In the genomic region with DNA sequence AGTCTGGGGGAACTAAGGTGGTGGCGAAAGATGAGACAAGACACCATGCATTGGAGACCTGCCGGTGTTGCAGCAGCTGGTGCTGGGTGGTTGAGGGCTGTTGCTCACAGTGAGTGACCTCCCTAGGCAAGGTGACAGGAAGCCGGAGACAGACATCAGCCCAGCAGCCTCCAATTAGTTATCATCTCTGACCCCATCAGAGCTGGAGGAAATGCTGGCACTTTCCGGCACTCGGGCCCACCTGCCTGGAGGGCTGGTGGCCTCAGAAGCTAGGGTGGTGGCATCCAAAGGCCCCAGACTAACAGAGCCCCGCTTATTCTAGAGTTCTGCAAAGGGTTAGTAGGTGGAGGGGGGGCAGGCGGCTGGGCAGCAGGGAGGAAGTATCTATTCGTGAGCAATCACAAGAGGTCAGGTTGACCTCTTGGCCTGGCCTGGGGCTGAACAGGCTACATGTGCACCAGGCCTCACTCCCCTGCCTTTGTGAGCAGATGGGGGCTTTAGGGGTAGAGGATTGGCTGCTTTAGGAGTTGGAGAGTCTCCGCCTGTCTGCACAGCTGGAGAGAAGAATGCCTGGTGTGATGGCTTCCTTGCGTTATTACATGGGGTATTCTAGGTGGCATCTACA, we compare ENCODE assay signal across 24 mouse cellular contexts.
DNase-seq lines count a peak whose midpoint lies in the region; ATAC-seq and TF ChIP-seq lines count a peak whose summit lies in the region.
"Had no signal": no experiment of that assay in that cellular context is flagged by ENCODE, and none has a peak within 500 bp of the region (broad histone marks: within the 10 kb centered on the region; RNA-seq: fewer than 3 reads in every experiment).

No protein-coding gene starts in this region.

- H3K4me2 ChIP-seq in midbrain, postnatal 0 days (ENCODE audit: low read depth, low read length, poor library complexity, severe bottlenecking), result no peak overlapping the region
- H3K4me2 ChIP-seq: forebrain, embryonic 15.5 days; heart, embryonic 13.5 days; hindbrain, embryonic 13.5 days; intestine, embryonic 15.5 days had no signal

- no peaks in the 10 kb centered on the region for H3K36me3 ChIP-seq in midbrain, embryonic 10.5 days
- no peaks in the 10 kb centered on the region for H3K36me3 ChIP-seq in midbrain, postnatal 0 days (ENCODE audit: insufficient read depth, low read length)
- H3K36me3 ChIP-seq: forebrain, embryonic 15.5 days; heart, embryonic 10.5 days; heart, embryonic 13.5 days; hindbrain, embryonic 13.5 days; intestine, embryonic 15.5 days had no signal

- H3K4me3 ChIP-seq in midbrain, embryonic 10.5 days, result no peak overlapping the region
- no peak overlapping the region for H3K4me3 ChIP-seq in midbrain, postnatal 0 days (ENCODE audit: low read depth, low read length)
- H3K4me3 ChIP-seq: forebrain, embryonic 15.5 days; heart, adult 2 months; heart, embryonic 10.5 days; heart, embryonic 13.5 days; hindbrain, embryonic 13.5 days; intestine, embryonic 15.5 days had no signal

- peaks cover 36% of the 10 kb centered on the region for H3K27me3 ChIP-seq in midbrain, embryonic 10.5 days (ENCODE audit: low read depth, poor library complexity, severe bottlenecking)
- no peaks in the 10 kb centered on the region; the same call in 1 of the 2 replicates for H3K27me3 ChIP-seq in midbrain, postnatal 0 days (ENCODE audit: insufficient read depth, low read length)
- H3K27me3 ChIP-seq: forebrain, embryonic 15.5 days; intestine, embryonic 15.5 days had no signal

- DNase-seq in embryo, embryonic 10 days (ENCODE audit: low spot score), result peak; percentile 68
- no peak for DNase-seq in embryo, embryonic 11 days
- peak; percentile 7 for DNase-seq in kidney, adult 11 months
- no peak for DNase-seq in kidney, postnatal 10 days
- peak; percentile 15 for DNase-seq in midbrain, embryonic 10.5 days (ENCODE audit: low spot score)
- DNase-seq in midbrain, postnatal 0 days (ENCODE audit: low spot score), result no peak
- DNase-seq in embryo, embryonic 10.5 days (ENCODE audit: low spot score), result peak; percentile 34
- no peak for DNase-seq in cerebellum, postnatal 10 days
- DNase-seq: adrenal gland, adult 8-10 months; adrenal gland, postnatal 25 days; cerebellum, adult 11-12 months; cerebellum, adult 8-10 months; cerebellum, postnatal 14 days; gastrocnemius, postnatal 36 days; heart, adult 2 months; heart, postnatal 14 days; heart, postnatal 4 days had no signal

- no peak for ATAC-seq in midbrain, postnatal 0 days (ENCODE audit: low FRiP score)
- ATAC-seq: activated CD4-positive, CD25-positive, alpha-beta regulatory T cell, adult 4 months; forebrain, embryonic 15.5 days; hindbrain, embryonic 16.5 days; intestine, embryonic 15.5 days had no signal

- no peak for TF ChIP-seq CTCF in midbrain, postnatal 0 days (IDR thresholded peaks at IDR 0.05)

- no peak overlapping the region for H3K9ac ChIP-seq in midbrain, postnatal 0 days (replicated peaks; ENCODE audit: low read length, poor library complexity, severe bottlenecking)
- H3K9ac ChIP-seq: forebrain, embryonic 15.5 days; heart, embryonic 13.5 days; hindbrain, embryonic 13.5 days; intestine, embryonic 15.5 days had no signal

- 64% methylated on average over 10 of the region's 10 CpGs for WGBS in midbrain, embryonic 10.5 days
- 77% methylated on average over 10 of the region's 10 CpGs for WGBS in midbrain, postnatal 0 days

- peaks cover 15% of the 10 kb centered on the region for H3K4me1 ChIP-seq in midbrain, embryonic 10.5 days
- no peaks in the 10 kb centered on the region for H3K4me1 ChIP-seq in midbrain, postnatal 0 days (ENCODE audit: insufficient read depth, low read length)
- H3K4me1 ChIP-seq: forebrain, embryonic 15.5 days had no signal

- no peak overlapping the region for H3K27ac ChIP-seq in midbrain, embryonic 10.5 days (replicated peaks)
- H3K27ac ChIP-seq in midbrain, postnatal 0 days (ENCODE audit: low read depth, low read length), result no peak overlapping the region
- H3K27ac ChIP-seq: forebrain, embryonic 15.5 days; heart, adult 2 months; heart, embryonic 10.5 days; heart, embryonic 13.5 days; hindbrain, embryonic 13.5 days; intestine, embryonic 15.5 days had no signal

- H3K9me3 ChIP-seq in midbrain, embryonic 10.5 days (replicated peaks), result no peaks in the 10 kb centered on the region
- no peaks in the 10 kb centered on the region for H3K9me3 ChIP-seq in midbrain, postnatal 0 days (ENCODE audit: low read length)
- H3K9me3 ChIP-seq: forebrain, embryonic 15.5 days; heart, embryonic 10.5 days; heart, embryonic 13.5 days; hindbrain, embryonic 13.5 days; intestine, embryonic 15.5 days had no signal

Comparison
In these comparisons a context has a peak if more than half of its experiments do, and no peak if none do; other contexts are left out.
1. DNase-seq: peak in embryo, embryonic 10 days (single experiment), kidney, adult 11 months (single experiment), midbrain, embryonic 10.5 days (single experiment) and embryo, embryonic 10.5 days (single experiment); none in embryo, embryonic 11 days (single experiment), kidney, postnatal 10 days (single experiment), midbrain, postnatal 0 days (single experiment) and cerebellum, postnatal 10 days (0 of 2).